Mouse (Mus musculus): ENCODE measurements around the gene Agpat4. TPM values are rescaled to one million over a fixed set of nuclear protein-coding genes. Genes with fewer than 3 reads are reported as not detected.

The Agpat4 gene
- polyA plus RNA-seq, 1 experiment from 2014 or later, result 25.7 TPM

Other genes with a start within 250 kb of the Agpat4 start
- gene Map3k4, start 200.1 kb downstream of the Agpat4 start, polyA plus RNA-seq (2015; fragmentation: Nextera tagmentation; extraction: Ambion mirVana), result 9.7 and 10.6 TPM in 2 replicates